21 mouse cellular contexts compared by ENCODE assay signal in the genomic region with DNA sequence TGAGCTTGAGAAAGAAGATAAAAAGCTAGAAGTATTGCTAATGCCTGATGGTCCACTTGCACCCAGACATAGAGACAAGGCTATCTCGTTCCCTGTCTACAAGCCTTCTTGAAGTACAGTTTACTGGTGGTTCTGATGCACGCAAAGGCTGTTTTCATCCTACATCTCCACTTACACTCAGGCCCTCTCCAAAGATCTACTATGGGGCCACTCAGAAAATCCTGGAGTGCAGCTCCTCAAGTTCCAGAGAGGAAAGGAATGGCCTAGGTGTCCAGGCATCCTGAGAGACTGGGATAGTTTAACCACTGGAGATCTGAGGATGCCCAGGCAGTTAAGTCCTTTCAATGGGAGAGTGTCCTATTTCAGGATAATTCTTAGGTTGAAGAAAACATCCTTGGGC. TPM values are rescaled to one million over a fixed set of nuclear protein-coding genes. Genes with fewer than 3 reads are reported as not detected.
"Had no signal": no experiment of that assay in that cellular context is flagged by ENCODE, and none has a peak within 500 bp of the region (broad histone marks: within the 10 kb centered on the region; RNA-seq: fewer than 3 reads in every experiment).

No protein-coding gene starts in this region.

- H3K4me3 ChIP-seq: layer of hippocampus, adult 2 months; liver, embryonic 13.5 days; midbrain, embryonic 13.5 days; neural tube, embryonic 12.5 days had no signal

- H3K27me3 ChIP-seq: limb, embryonic 12.5 days; midbrain, embryonic 13.5 days; neural tube, embryonic 12.5 days; stomach, embryonic 15.5 days had no signal

- H3K36me3 ChIP-seq: limb, embryonic 12.5 days; liver, embryonic 13.5 days; midbrain, embryonic 13.5 days; neural tube, embryonic 12.5 days; stomach, embryonic 15.5 days had no signal

- ATAC-seq: intestine, postnatal 0 days; lung, postnatal 0 days; midbrain, embryonic 13.5 days had no signal

- H3K27ac ChIP-seq: kidney, postnatal 0 days; layer of hippocampus, adult 2 months; limb, embryonic 12.5 days; liver, embryonic 13.5 days; macrophage; midbrain, embryonic 13.5 days; neural tube, embryonic 12.5 days; stomach, embryonic 15.5 days had no signal

- H3K9ac ChIP-seq: liver, embryonic 13.5 days; midbrain, embryonic 13.5 days; neural tube, embryonic 12.5 days had no signal

- H3K4me2 ChIP-seq: liver, embryonic 13.5 days had no signal

- DNase-seq: kidney, adult 2 months; kidney, postnatal 25 days; layer of hippocampus, adult 9-11 months; liver, embryonic 13.5 days; lung, embryonic 14.5 days; retina, postnatal 1 day; right cerebral cortex, postnatal 25 days; spleen, adult 18-20 months; thymus, postnatal 25 days had no signal

- H3K9me3 ChIP-seq: limb, embryonic 12.5 days; liver, embryonic 13.5 days; midbrain, embryonic 13.5 days; neural tube, embryonic 12.5 days; stomach, embryonic 15.5 days had no signal

RNA-seq across cellular contexts. Expression of a gene that starts 6.4 kb away (rescaled TPM):
- total RNA-seq: megakaryocyte, adult 5-6 weeks; neutrophil, adult 5-6 weeks had no signal

RNA-seq across cellular contexts. Expression of a gene that starts 24.4 kb away (rescaled TPM):
- total RNA-seq: megakaryocyte, adult 5-6 weeks; neutrophil, adult 5-6 weeks had no signal
- polyA plus RNA-seq: liver, adult 2 months; macrophage had no signal
